Mouse (Mus musculus) cerebellum, adult 11 months (tissue): ENCODE results near the gene Mettl8.
A peak's percentile ranks its signal among the peaks of the same experiment; 100 is the strongest.

Experiments
- DNase-seq: peaks from one replicate; pipeline ENCODE4 v3.0.0; 2022

The Mettl8 gene

GRCm38 (mm10) chr2:71031973-71032794 is 23.2 kb downstream of the Mettl8 start:
- DNase-seq = no peak

GRCm38 (mm10) chr2:71030663-71031062 is 24.7 kb downstream of the Mettl8 start:
- DNase-seq = no peak

- DNase-seq = no peak
Measured at GRCm38 (mm10) chr2:71027631-71028030, 27.8 kb downstream of the Mettl8 start.

GRCm38 (mm10) chr2:71026787-71027186 is 28.6 kb downstream of the Mettl8 start:
- DNase-seq = no peak

- no peak for DNase-seq
Measured at GRCm38 (mm10) chr2:71025576-71026315, 29.6 kb downstream of the Mettl8 start.

- DNase-seq = no peak
Measured at GRCm38 (mm10) chr2:71023986-71024385, 31.4 kb downstream of the Mettl8 start.

GRCm38 (mm10) chr2:71022991-71023390 is 32.4 kb downstream of the Mettl8 start:
- DNase-seq = no peak

- no peak for DNase-seq
Measured at GRCm38 (mm10) chr2:71020674-71021073, 34.7 kb downstream of the Mettl8 start.

GRCm38 (mm10) chr2:71019704-71020375 is 35.5 kb downstream of the Mettl8 start:
- DNase-seq = no peak

- DNase-seq = peak; percentile 6
Measured at GRCm38 (mm10) chr2:71019277-71019676, 36.1 kb downstream of the Mettl8 start.

GRCm38 (mm10) chr2:71013521-71013920 is 41.9 kb downstream of the Mettl8 start:
- DNase-seq = no peak

GRCm38 (mm10) chr2:71011816-71012215 is 43.6 kb downstream of the Mettl8 start:
- DNase-seq = no peak

GRCm38 (mm10) chr2:71004354-71004753 is 51.0 kb downstream of the Mettl8 start:
- DNase-seq = no peak

GRCm38 (mm10) chr2:71002509-71002908 is 52.9 kb downstream of the Mettl8 start:
- DNase-seq = no peak

- no peak for DNase-seq
Measured at GRCm38 (mm10) chr2:70998771-70999170, 56.6 kb downstream of the Mettl8 start.

GRCm38 (mm10) chr2:70996438-70996837 is 58.9 kb downstream of the Mettl8 start:
- peak; percentile 9 for DNase-seq

- DNase-seq = no peak
Measured at GRCm38 (mm10) chr2:70995900-70996299, 59.5 kb downstream of the Mettl8 start.

GRCm38 (mm10) chr2:70993740-70994139 is 61.6 kb downstream of the Mettl8 start:
- no peak for DNase-seq

- DNase-seq = no peak
Measured at GRCm38 (mm10) chr2:70992715-70993114, 62.7 kb downstream of the Mettl8 start.

- DNase-seq = no peak
Measured at GRCm38 (mm10) chr2:70990196-70990595, 65.2 kb downstream of the Mettl8 start.

GRCm38 (mm10) chr2:70989201-70990191 is 65.9 kb downstream of the Mettl8 start:
- DNase-seq = no peak

- DNase-seq = no peak
Measured at GRCm38 (mm10) chr2:70978271-70978670, 77.1 kb downstream of the Mettl8 start.
